Mouse (Mus musculus): ENCODE data around the gene Vipas39.

DNA sequence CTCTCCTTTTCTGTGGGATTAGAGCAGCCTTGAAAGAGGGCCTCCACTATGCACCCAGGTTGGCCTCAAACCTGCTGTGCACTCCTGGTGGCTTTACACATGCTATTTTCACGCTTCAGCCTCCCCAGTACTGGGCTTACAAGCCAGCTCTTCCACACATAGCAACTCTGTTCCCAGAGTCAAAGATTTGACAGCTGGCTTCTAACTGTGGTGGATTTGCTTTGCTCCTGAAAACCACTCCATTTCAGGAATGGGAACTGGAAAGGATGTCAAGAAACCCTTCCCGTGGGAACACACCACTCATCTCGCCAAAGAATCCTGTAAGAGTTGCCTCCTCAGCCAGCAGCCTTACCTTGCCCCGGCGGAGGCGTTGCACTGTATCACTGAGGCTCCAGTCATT is 12.2 kb downstream of the Vipas39 start:
- TF ChIP-seq POLR2A (IDR thresholded peaks at IDR 0.05; ENCODE audit: insufficient read depth, low read depth, low read length) (no peak), CTCF (IDR thresholded peaks at IDR 0.05) (no peak)

Measured in heart, adult 2 months (tissue).